Comparison of ENCODE assay signal across 14 mouse cellular contexts in genomic region chr5:113703803-113704585, GRCm38 (mm10). TPM values are rescaled to one million over a fixed set of nuclear protein-coding genes. Genes with fewer than 3 reads are reported as not detected.
DNase-seq lines count a peak whose midpoint lies in the region; ATAC-seq lines count a peak whose summit lies in the region.
"Had no signal": no experiment of that assay in that cellular context is flagged by ENCODE, and none has a peak within 500 bp of the region (broad histone marks: within the 10 kb centered on the region; RNA-seq: fewer than 3 reads in every experiment).

No protein-coding gene starts in this region.

- no peaks in the 10 kb centered on the region for H3K9me3 ChIP-seq in lung, embryonic 15.5 days
- no peaks in the 10 kb centered on the region for H3K9me3 ChIP-seq in neural tube, embryonic 13.5 days
- H3K9me3 ChIP-seq: embryonic facial prominence, embryonic 12.5 days; intestine, embryonic 15.5 days had no signal

- H3K27ac ChIP-seq in lung, embryonic 15.5 days = peak overlapping the region; percentile 11
- H3K27ac ChIP-seq in neural tube, embryonic 13.5 days (replicated peaks) = peak overlapping the region; percentile 86
- H3K27ac ChIP-seq: embryonic facial prominence, embryonic 12.5 days; intestine, embryonic 15.5 days had no signal

- H3K9ac ChIP-seq in lung, embryonic 15.5 days = no peak overlapping the region
- H3K9ac ChIP-seq in neural tube, embryonic 13.5 days = peak overlapping the region; percentile 23; the same call in 1 of the 2 replicates
- H3K9ac ChIP-seq: embryonic facial prominence, embryonic 12.5 days; intestine, embryonic 15.5 days had no signal

- no peaks in the 10 kb centered on the region for H3K36me3 ChIP-seq in lung, embryonic 15.5 days
- H3K36me3 ChIP-seq in neural tube, embryonic 13.5 days = no peaks in the 10 kb centered on the region
- H3K36me3 ChIP-seq: embryonic facial prominence, embryonic 12.5 days; intestine, embryonic 15.5 days had no signal

- H3K4me3 ChIP-seq in lung, embryonic 15.5 days = no peak overlapping the region
- no peak overlapping the region for H3K4me3 ChIP-seq in neural tube, embryonic 13.5 days
- H3K4me3 ChIP-seq: embryonic facial prominence, embryonic 12.5 days; intestine, embryonic 15.5 days had no signal

- ATAC-seq in lung, embryonic 15.5 days (ENCODE audit: borderline replicate concordance, extremely low read depth, low FRiP score, low TSS enrichment) = no peak
- ATAC-seq in neural tube, embryonic 13.5 days (ENCODE audit: low read depth) = peak; percentile 73; the same call in 1 of the 2 replicates
- ATAC-seq: intestine, embryonic 15.5 days had no signal

- peaks cover 10% of the 10 kb centered on the region; the same call in 1 of the 2 replicates for H3K4me1 ChIP-seq in lung, embryonic 15.5 days
- H3K4me1 ChIP-seq in neural tube, embryonic 13.5 days (replicated peaks) = peaks cover 23% of the 10 kb centered on the region
- H3K4me1 ChIP-seq: embryonic facial prominence, embryonic 12.5 days; intestine, embryonic 15.5 days had no signal

- H3K27me3 ChIP-seq in lung, embryonic 15.5 days = no peaks in the 10 kb centered on the region
- H3K27me3 ChIP-seq in neural tube, embryonic 13.5 days = no peaks in the 10 kb centered on the region
- H3K27me3 ChIP-seq: embryonic facial prominence, embryonic 12.5 days; intestine, embryonic 15.5 days had no signal

- H3K4me2 ChIP-seq in lung, embryonic 15.5 days = no peak overlapping the region
- peak overlapping the region; percentile 16 for H3K4me2 ChIP-seq in neural tube, embryonic 13.5 days
- H3K4me2 ChIP-seq: embryonic facial prominence, embryonic 12.5 days; intestine, embryonic 15.5 days had no signal

- DNase-seq in lung, postnatal 10 days = no peak
- peak; percentile 18 for DNase-seq in heart, postnatal 4 days
- peak; percentile 23 for DNase-seq in kidney, adult 9 months
- no peak for DNase-seq in testis, postnatal 14 days (ENCODE audit: low spot score)
- DNase-seq in cerebellum, postnatal 36 days = no peak
- DNase-seq: lung, postnatal 4 days; thymus, postnatal 4 days had no signal

- 46% methylated on average over 21 of the region's 21 CpGs for WGBS in lung, embryonic 15.5 days
- 21% methylated on average over 21 of the region's 21 CpGs for WGBS in neural tube, embryonic 13.5 days

RNA-seq across cellular contexts. Expression of gene 1700069L16Rik, which starts 20.6 kb away (rescaled TPM):
- 0.24 TPM in 1 of 2 replicates, not detected in the other for polyA plus RNA-seq in lung, embryonic 15.5 days (2015; fragmentation: Nextera tagmentation; extraction: Ambion mirVana)
- not detected for total RNA-seq in heart, postnatal 4 days (2021)
- polyA plus RNA-seq in neural tube, embryonic 13.5 days (2015; fragmentation: Nextera tagmentation; extraction: Ambion mirVana) = not detected in 2 replicates
- total RNA-seq: ES-E14; gastrocnemius, adult 8-10 months had no signal
- polyA plus RNA-seq: embryonic facial prominence, embryonic 12.5 days; intestine, embryonic 15.5 days; spleen, adult 2 months had no signal

RNA-seq across cellular contexts. Expression of gene Ficd, which starts 31.6 kb away (rescaled TPM):
- 5.4 and 6.6 TPM in 2 replicates for polyA plus RNA-seq in lung, embryonic 15.5 days (2015; fragmentation: Nextera tagmentation; extraction: Ambion mirVana)
- 1 to 10 TPM; 3.9 to 4.4 TPM for total RNA-seq in heart, postnatal 4 days (2021)
- 7.9 and 8.2 TPM in 2 replicates for polyA plus RNA-seq in neural tube, embryonic 13.5 days (2015; fragmentation: Nextera tagmentation; extraction: Ambion mirVana)

RNA-seq across cellular contexts. Expression of gene Cmklr1, which starts 53.8 kb away (rescaled TPM):
- 17.5 and 21.4 TPM in 2 replicates for polyA plus RNA-seq in lung, embryonic 15.5 days (2015; fragmentation: Nextera tagmentation; extraction: Ambion mirVana)
- 10 to 100 TPM; 12.6 to 14.6 TPM for total RNA-seq in heart, postnatal 4 days (2021)
- 2.2 and 2.6 TPM in 2 replicates for polyA plus RNA-seq in neural tube, embryonic 13.5 days (2015; fragmentation: Nextera tagmentation; extraction: Ambion mirVana)

Comparison
In these comparisons a context has a peak if more than half of its experiments do, and no peak if none do; other contexts are left out.
1. DNase-seq: peak in heart, postnatal 4 days (single experiment) and kidney, adult 9 months (single experiment); none in lung, postnatal 10 days (single experiment), testis, postnatal 14 days (single experiment) and cerebellum, postnatal 36 days (0 of 2).